Mouse (Mus musculus): ENCODE results near the gene Bnip2. TPM values are rescaled to one million over a fixed set of nuclear protein-coding genes. Genes with fewer than 3 reads are reported as not detected.

Gene Bnip2
- polyA plus RNA-seq (2015; fragmentation: Nextera tagmentation; extraction: Ambion mirVana), result 58.9 and 68.7 TPM in 2 replicates

GRCm38 (mm10) chr9:69989303-69990121 is at the start of gene Bnip2:
TSS of gene Bnip2 (plus strand) at chr9:69989466.
- peak within 1 kb of the TSS; percentile 100 for H3K4me3 ChIP-seq (replicated peaks)
- no peaks in the 10 kb centered on the region for H3K9me3 ChIP-seq (replicated peaks)
- ATAC-seq (ENCODE audit: low FRiP score), result peak; percentile 93
- peak within 1 kb of the TSS; percentile 95 for H3K27ac ChIP-seq (replicated peaks)
- peaks cover 5% of the 10 kb centered on the region; the same call in 1 of the 2 replicates for H3K27me3 ChIP-seq (replicated peaks)
- H3K4me2 ChIP-seq, result peak within 1 kb of the TSS; percentile 58
- H3K36me3 ChIP-seq, result peaks cover 6% of the 10 kb centered on the region; the same call in 1 of the 2 replicates
- H3K4me1 ChIP-seq, result peaks cover 36% of the 10 kb centered on the region
- peak within 1 kb of the TSS; percentile 100 for H3K9ac ChIP-seq (replicated peaks)
- under 1% methylated on average over 73 of the region's 76 CpGs for WGBS

- Histone ChIP-seq H3K4me1 (no peaks in the 10 kb centered on the region), H3K27ac (replicated peaks) (no peak overlapping the region), H3K4me3 (replicated peaks) (no peak overlapping the region), H3K4me2 (no peak overlapping the region), H3K27me3 (replicated peaks) (peaks cover 3% of the 10 kb centered on the region; the same call in 1 of the 2 replicates), H3K9ac (replicated peaks) (no peak overlapping the region), H3K36me3 (no peaks in the 10 kb centered on the region), H3K9me3 (replicated peaks) (no peaks in the 10 kb centered on the region)
- WGBS, result 84% methylated on average over 7 of the region's 7 CpGs
- no peak for ATAC-seq (ENCODE audit: low FRiP score)
Measured at GRCm38 (mm10) chr9:69940839-69941490, 48.3 kb upstream of the Bnip2 start.

- WGBS, result 67% methylated on average over 6 of the region's 6 CpGs
- H3K9me3 ChIP-seq (replicated peaks), result no peaks in the 10 kb centered on the region
- ATAC-seq (ENCODE audit: low FRiP score), result no peak
Measured at GRCm38 (mm10) chr9:69941556-69941955, 47.7 kb upstream of the Bnip2 start.

GRCm38 (mm10) chr9:69948964-69949363 is 40.3 kb upstream of the Bnip2 start:
- H3K9ac ChIP-seq (replicated peaks), result no peak overlapping the region
- 18% methylated on average over 2 of the region's 2 CpGs for WGBS
- no peak for ATAC-seq (ENCODE audit: low FRiP score)

More at GRCm38 (mm10) chr9:69941556-69941955, 47.7 kb upstream of the Bnip2 start:
- Histone ChIP-seq H3K27ac (replicated peaks) (no peak overlapping the region), H3K4me2 (no peak overlapping the region), H3K4me1 (no peaks in the 10 kb centered on the region), H3K9ac (replicated peaks) (no peak overlapping the region), H3K36me3 (no peaks in the 10 kb centered on the region), H3K27me3 (replicated peaks) (peaks cover 3% of the 10 kb centered on the region; the same call in 1 of the 2 replicates), H3K4me3 (replicated peaks) (no peak overlapping the region)

GRCm38 (mm10) chr9:69949641-69950040 is 39.6 kb upstream of the Bnip2 start:
- Histone ChIP-seq H3K4me2 (no peak overlapping the region), H3K27me3 (replicated peaks) (no peaks in the 10 kb centered on the region), H3K9ac (replicated peaks) (no peak overlapping the region), H3K4me3 (replicated peaks) (no peak overlapping the region), H3K27ac (replicated peaks) (no peak overlapping the region), H3K9me3 (replicated peaks) (no peaks in the 10 kb centered on the region), H3K4me1 (no peaks in the 10 kb centered on the region), H3K36me3 (no peaks in the 10 kb centered on the region)
- WGBS, result 93% methylated on average over 4 of the region's 4 CpGs
- no peak for ATAC-seq (ENCODE audit: low FRiP score)

More at GRCm38 (mm10) chr9:69948964-69949363, 40.3 kb upstream of the Bnip2 start:
- Histone ChIP-seq H3K4me2 (no peak overlapping the region), H3K9me3 (replicated peaks) (no peaks in the 10 kb centered on the region), H3K27ac (replicated peaks) (no peak overlapping the region), H3K27me3 (replicated peaks) (no peaks in the 10 kb centered on the region), H3K4me1 (no peaks in the 10 kb centered on the region), H3K36me3 (no peaks in the 10 kb centered on the region), H3K4me3 (replicated peaks) (no peak overlapping the region)

GRCm38 (mm10) chr9:69961007-69961406 is 28.3 kb upstream of the Bnip2 start:
- no peak overlapping the region for H3K4me2 ChIP-seq
- H3K36me3 ChIP-seq, result no peaks in the 10 kb centered on the region
- H3K9me3 ChIP-seq (replicated peaks), result no peaks in the 10 kb centered on the region
- H3K4me3 ChIP-seq (replicated peaks), result no peak overlapping the region
- no peak for ATAC-seq (ENCODE audit: low FRiP score)
- no peaks in the 10 kb centered on the region for H3K27me3 ChIP-seq (replicated peaks)
- H3K27ac ChIP-seq (replicated peaks), result no peak overlapping the region
- H3K9ac ChIP-seq (replicated peaks), result no peak overlapping the region
- 61% methylated on average over 6 of the region's 6 CpGs for WGBS
- no peaks in the 10 kb centered on the region for H3K4me1 ChIP-seq

GRCm38 (mm10) chr9:69964370-69964769 is 24.9 kb upstream of the Bnip2 start:
- Histone ChIP-seq H3K9ac (replicated peaks) (no peak overlapping the region), H3K4me1 (no peaks in the 10 kb centered on the region), H3K27ac (replicated peaks) (no peak overlapping the region), H3K4me2 (no peak overlapping the region), H3K9me3 (replicated peaks) (no peaks in the 10 kb centered on the region), H3K36me3 (no peaks in the 10 kb centered on the region), H3K27me3 (replicated peaks) (no peaks in the 10 kb centered on the region), H3K4me3 (replicated peaks) (no peak overlapping the region)
- ATAC-seq (ENCODE audit: low FRiP score), result no peak
- WGBS, result 86% methylated on average over 3 of the region's 3 CpGs

- Histone ChIP-seq H3K27ac (replicated peaks) (no peak overlapping the region), H3K9me3 (replicated peaks) (no peaks in the 10 kb centered on the region), H3K4me1 (peaks cover 6% of the 10 kb centered on the region), H3K4me2 (no peak overlapping the region), H3K36me3 (no peaks in the 10 kb centered on the region), H3K9ac (replicated peaks) (no peak overlapping the region), H3K27me3 (replicated peaks) (peaks cover 5% of the 10 kb centered on the region; the same call in 1 of the 2 replicates), H3K4me3 (replicated peaks) (no peak overlapping the region)
- ATAC-seq (ENCODE audit: low FRiP score), result no peak
- WGBS, result 64% methylated on average over 1 of the region's 1 CpGs
Measured at GRCm38 (mm10) chr9:69985526-69985925, 3.7 kb upstream of the Bnip2 start.

- Histone ChIP-seq H3K27ac (replicated peaks) (no peak overlapping the region), H3K36me3 (no peaks in the 10 kb centered on the region), H3K4me2 (no peak overlapping the region), H3K4me3 (replicated peaks) (no peak overlapping the region), H3K9me3 (replicated peaks) (no peaks in the 10 kb centered on the region), H3K27me3 (replicated peaks) (peaks cover 5% of the 10 kb centered on the region; the same call in 1 of the 2 replicates), H3K9ac (replicated peaks) (no peak overlapping the region), H3K4me1 (peaks cover 11% of the 10 kb centered on the region)
- ATAC-seq (ENCODE audit: low FRiP score), result no peak
- 82% methylated on average over 10 of the region's 10 CpGs for WGBS
Measured at GRCm38 (mm10) chr9:69986063-69986462, 3.2 kb upstream of the Bnip2 start.

- H3K4me3 ChIP-seq (replicated peaks), result no peak overlapping the region
- 85% methylated on average over 5 of the region's 5 CpGs for WGBS
- no peak overlapping the region for H3K27ac ChIP-seq (replicated peaks)
- H3K4me2 ChIP-seq, result no peak overlapping the region
- H3K36me3 ChIP-seq, result no peaks in the 10 kb centered on the region
- H3K27me3 ChIP-seq (replicated peaks), result peaks cover 5% of the 10 kb centered on the region; the same call in 1 of the 2 replicates
- peaks cover 16% of the 10 kb centered on the region for H3K4me1 ChIP-seq
- H3K9ac ChIP-seq (replicated peaks), result no peak overlapping the region
- H3K9me3 ChIP-seq (replicated peaks), result no peaks in the 10 kb centered on the region
- ATAC-seq (ENCODE audit: low FRiP score), result no peak
Measured at GRCm38 (mm10) chr9:69986571-69986970, 2.7 kb upstream of the Bnip2 start.

- ATAC-seq (ENCODE audit: low FRiP score), result no peak
- Histone ChIP-seq H3K4me2 (no peak overlapping the region), H3K27ac (replicated peaks) (no peak overlapping the region), H3K4me3 (replicated peaks) (no peak overlapping the region), H3K27me3 (replicated peaks) (peaks cover 5% of the 10 kb centered on the region; the same call in 1 of the 2 replicates), H3K9ac (replicated peaks) (no peak overlapping the region), H3K4me1 (peaks cover 27% of the 10 kb centered on the region), H3K36me3 (peaks cover 6% of the 10 kb centered on the region; the same call in 1 of the 2 replicates), H3K9me3 (replicated peaks) (no peaks in the 10 kb centered on the region)
- WGBS, result under 1% methylated on average over 3 of the region's 3 CpGs
Measured at GRCm38 (mm10) chr9:69987579-69987978, 1.7 kb upstream of the Bnip2 start.

All from neural tube, embryonic 15.5 days (tissue).